Mouse (Mus musculus): ENCODE measurements around the gene Ebf1. TPM values are rescaled to one million over a fixed set of nuclear protein-coding genes. Genes with fewer than 3 reads are reported as not detected.

The Ebf1 gene
- total and polyA plus RNA-seq, 3 experiments, result 0.04 TPM; not detected in 2

GRCm38 (mm10) chr11:44841127-44842056 is 224.3 kb downstream of the Ebf1 start:
- Histone ChIP-seq H3K79me2 (ENCODE audit: control insufficient read depth, insufficient read depth, low read length, poor library complexity) (no peaks in the 10 kb centered on the region), H3K27me3 (ENCODE audit: control insufficient read depth in 1 of 2, insufficient read depth in 2 of 2, low read length in 2 of 2) (no peaks in the 10 kb centered on the region), H3K36me3 (ENCODE audit: control insufficient read depth in 1 of 2, insufficient read depth in 2 of 2, low read length in 2 of 2) (no peaks in the 10 kb centered on the region), H3K4me3 (ENCODE audit: control insufficient read depth in 1 of 2, insufficient read depth in 1 of 2, low read depth in 2 of 2, low read length in 2 of 2) (no peak overlapping the region), H3K9ac (ENCODE audit: control insufficient read depth, low read depth, low read length, poor library complexity, severe bottlenecking) (no peak overlapping the region), H3K4me1 (ENCODE audit: control insufficient read depth in 1 of 2, insufficient read depth in 2 of 2, low read length in 2 of 2) (no peaks in the 10 kb centered on the region), H3K9me3 (replicated peaks; ENCODE audit: insufficient read depth, low read length) (no peaks in the 10 kb centered on the region), H3K27ac (ENCODE audit: control insufficient read depth, low read depth, low read length) (no peak overlapping the region)
- no peak for DNase-seq (ENCODE audit: low read depth, low spot score)
- TF ChIP-seq USF2 (IDR thresholded peaks at IDR 0.05; ENCODE audit: borderline replicate concordance in 1 of 2, insufficient read depth in 1 of 2, low read depth in 1 of 2, low read length in 2 of 2), result no peak
- no peak for TF ChIP-seq POLR2AphosphoS2 (IDR thresholded peaks at IDR 0.05; ENCODE audit: low read length)

GRCm38 (mm10) chr11:44851874-44852273 is 234.8 kb downstream of the Ebf1 start:
- Histone ChIP-seq H3K9me3 (replicated peaks; ENCODE audit: insufficient read depth, low read length) (no peaks in the 10 kb centered on the region), H3K4me1 (ENCODE audit: control insufficient read depth in 1 of 2, insufficient read depth in 2 of 2, low read length in 2 of 2) (no peaks in the 10 kb centered on the region), H3K36me3 (ENCODE audit: control insufficient read depth in 1 of 2, insufficient read depth in 2 of 2, low read length in 2 of 2) (no peaks in the 10 kb centered on the region), H3K27ac (ENCODE audit: control insufficient read depth, low read depth, low read length) (no peak overlapping the region), H3K79me2 (ENCODE audit: control insufficient read depth, insufficient read depth, low read length, poor library complexity) (no peaks in the 10 kb centered on the region), H3K27me3 (ENCODE audit: control insufficient read depth in 1 of 2, insufficient read depth in 2 of 2, low read length in 2 of 2) (no peaks in the 10 kb centered on the region), H3K4me3 (ENCODE audit: control insufficient read depth in 1 of 2, insufficient read depth in 1 of 2, low read depth in 2 of 2, low read length in 2 of 2) (no peak overlapping the region), H3K9ac (ENCODE audit: control insufficient read depth, low read depth, low read length, poor library complexity, severe bottlenecking) (no peak overlapping the region)
- TF ChIP-seq UBTF (IDR thresholded peaks at IDR 0.05; ENCODE audit: borderline replicate concordance, insufficient read depth, low read depth, low read length), result no peak
- no peak for TF ChIP-seq ZMIZ1 (IDR thresholded peaks at IDR 0.05; ENCODE audit: low read depth, low read length)
- TF ChIP-seq TAL1 (IDR thresholded peaks at IDR 0.05; ENCODE audit: low read length), result no peak
- no peak for TF ChIP-seq CHD2 (IDR thresholded peaks at IDR 0.05; ENCODE audit: low read length)
- TF ChIP-seq USF2 (IDR thresholded peaks at IDR 0.05; ENCODE audit: borderline replicate concordance in 1 of 2, insufficient read depth in 1 of 2, low read depth in 1 of 2, low read length in 2 of 2), result no peak
- no peak for TF ChIP-seq SIN3A (IDR thresholded peaks at IDR 0.05; ENCODE audit: low read length)
- no peak for TF ChIP-seq MAFK (IDR thresholded peaks at IDR 0.05; ENCODE audit: borderline replicate concordance, low read depth, low read length)
- TF ChIP-seq RAD21 (IDR thresholded peaks at IDR 0.05; ENCODE audit: low read depth, low read length), result no peak
- TF ChIP-seq MYB (IDR thresholded peaks at IDR 0.05; ENCODE audit: low read depth, low read length), result no peak
- no peak for TF ChIP-seq CTCF (IDR thresholded peaks at IDR 0.05 in 2 of 3, conservative IDR thresholded peaks at IDR 0.05 in 1 of 3; ENCODE audit: control insufficient read depth in 1 of 3, insufficient read depth in 1 of 3, low read depth in 2 of 3, low read length in 3 of 3, poor library complexity in 1 of 3, severe bottlenecking in 1 of 3)
- no peak for TF ChIP-seq ZC3H11A (IDR thresholded peaks at IDR 0.05; ENCODE audit: low read depth, low read length)
- no peak for TF ChIP-seq SMC3 (IDR thresholded peaks at IDR 0.05; ENCODE audit: low read depth, low read length)
- no peak for TF ChIP-seq ZNF384 (IDR thresholded peaks at IDR 0.05; ENCODE audit: low read depth, low read length)
- no peak for TF ChIP-seq NRF1 (IDR thresholded peaks at IDR 0.05; ENCODE audit: insufficient read depth, low read depth, low read length, poor library complexity, severe bottlenecking)
- no peak for TF ChIP-seq POLR2AphosphoS5 (IDR thresholded peaks at IDR 0.05; ENCODE audit: borderline replicate concordance, low read depth, low read length)
- TF ChIP-seq ZKSCAN1 (IDR thresholded peaks at IDR 0.05; ENCODE audit: low read depth, low read length), result no peak
- no peak for TF ChIP-seq GATA1 (IDR thresholded peaks at IDR 0.05; ENCODE audit: low read depth, low read length)
- no peak for TF ChIP-seq MXI1 (IDR thresholded peaks at IDR 0.05; ENCODE audit: low read depth, low read length)
- TF ChIP-seq KAT2A (conservative IDR thresholded peaks at IDR 0.05; ENCODE audit: low read depth, low read length), result no peak
- no peak for DNase-seq (ENCODE audit: low read depth, low spot score)

Measured in MEL (cell line).